In the genomic region with DNA sequence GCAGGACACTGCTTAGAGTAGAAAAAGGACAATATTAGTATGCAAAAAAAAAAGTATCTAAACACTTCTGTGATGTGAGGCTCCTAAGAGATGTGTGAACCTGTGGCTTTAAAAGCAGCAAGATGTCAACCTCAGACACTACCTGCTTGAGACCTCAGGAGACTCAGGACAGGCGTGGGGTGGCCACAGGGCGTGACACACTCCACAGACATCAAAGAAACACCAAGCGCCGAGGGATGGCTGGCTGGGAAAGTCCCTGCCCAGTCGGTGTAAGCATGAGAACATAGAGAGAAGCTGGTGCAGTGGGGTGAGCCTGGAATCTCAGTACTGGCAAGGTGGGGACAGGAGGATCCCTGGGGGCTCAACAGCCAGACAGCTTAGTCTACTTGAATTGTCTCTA, we compare ENCODE assay signal across 23 mouse cellular contexts.
DNase-seq lines count a peak whose midpoint lies in the region; ATAC-seq and TF ChIP-seq lines count a peak whose summit lies in the region.
"Had no signal": no experiment of that assay in that cellular context is flagged by ENCODE, and none has a peak within 500 bp of the region (broad histone marks: within the 10 kb centered on the region; RNA-seq: fewer than 3 reads in every experiment).

No protein-coding gene starts in this region.

- H3K9ac ChIP-seq in forebrain, postnatal 0 days: no peak overlapping the region
- H3K9ac ChIP-seq in limb, embryonic 12.5 days (replicated peaks): no peak overlapping the region
- no peak overlapping the region for H3K9ac ChIP-seq in lung, postnatal 0 days (replicated peaks; ENCODE audit: low read depth)
- H3K9ac ChIP-seq: heart, embryonic 15.5 days; limb, embryonic 13.5 days; liver, embryonic 12.5 days; midbrain, embryonic 15.5 days; neural tube, embryonic 15.5 days had no signal

- H3K27ac ChIP-seq in forebrain, embryonic 10.5 days: peak overlapping the region; percentile 74
- no peak overlapping the region for H3K27ac ChIP-seq in forebrain, postnatal 0 days (ENCODE audit: low read depth, low read length)
- H3K27ac ChIP-seq in limb, embryonic 12.5 days: peak overlapping the region; percentile 73
- no peak overlapping the region for H3K27ac ChIP-seq in lung, postnatal 0 days (ENCODE audit: low read length)
- H3K27ac ChIP-seq: heart, embryonic 15.5 days; limb, embryonic 13.5 days; liver, embryonic 12.5 days; midbrain, embryonic 15.5 days; neural tube, embryonic 15.5 days had no signal

- peaks cover 5% of the 10 kb centered on the region; the same call in 1 of the 2 replicates for H3K9me3 ChIP-seq in forebrain, embryonic 10.5 days
- no peaks in the 10 kb centered on the region; the same call in 1 of the 2 replicates for H3K9me3 ChIP-seq in forebrain, postnatal 0 days (ENCODE audit: low read length)
- H3K9me3 ChIP-seq in limb, embryonic 12.5 days: no peaks in the 10 kb centered on the region; the same call in 1 of the 2 replicates
- H3K9me3 ChIP-seq in lung, postnatal 0 days (ENCODE audit: low read length): no peaks in the 10 kb centered on the region
- H3K9me3 ChIP-seq: heart, embryonic 15.5 days; liver, embryonic 12.5 days; midbrain, embryonic 15.5 days; neural tube, embryonic 15.5 days had no signal

- no peak for DNase-seq in forebrain, embryonic 10.5 days (ENCODE audit: extremely low spot score, low spot score)
- no peak for DNase-seq in forebrain, postnatal 0 days
- peak; percentile 4 to 12 for DNase-seq in spleen, postnatal 36 days (ENCODE audit: low spot score in 2 of 2)
- no peak for DNase-seq in spleen, postnatal 14 days (ENCODE audit: low spot score in 2 of 2)
- no peak for DNase-seq in lung, postnatal 14 days
- DNase-seq in lung, postnatal 0 days (ENCODE audit: low spot score): no peak
- DNase-seq: adrenal gland, postnatal 10 days; cerebellum, adult 8-10 months; gastrocnemius, postnatal 36 days; heart, postnatal 4 days; kidney, adult 18-20 months; kidney, postnatal 10 days; lung, adult 18-20 months; right cerebral cortex, adult 18-20 months; right cerebral cortex, postnatal 4 days; thymus, adult 18-20 months; thymus, postnatal 36 days had no signal

- TF ChIP-seq CTCF in forebrain, postnatal 0 days (IDR thresholded peaks at IDR 0.05; ENCODE audit: low read depth): no peak
- TF ChIP-seq CTCF in lung, postnatal 0 days (IDR thresholded peaks at IDR 0.05): no peak

- ATAC-seq in forebrain, postnatal 0 days: no peak
- no peak for ATAC-seq in limb, embryonic 12.5 days (ENCODE audit: insufficient number of reproducible peaks, insufficient read depth, low FRiP score, low TSS enrichment, low read depth)
- ATAC-seq in lung, postnatal 0 days: no peak
- ATAC-seq: liver, embryonic 12.5 days; midbrain, embryonic 15.5 days had no signal

- no peak overlapping the region for H3K4me2 ChIP-seq in forebrain, postnatal 0 days (ENCODE audit: low read depth)
- no peak overlapping the region for H3K4me2 ChIP-seq in limb, embryonic 12.5 days
- H3K4me2 ChIP-seq in lung, postnatal 0 days (replicated peaks; ENCODE audit: low read depth, low read length): no peak overlapping the region
- H3K4me2 ChIP-seq: heart, embryonic 15.5 days; limb, embryonic 13.5 days; liver, embryonic 12.5 days; midbrain, embryonic 15.5 days; neural tube, embryonic 15.5 days had no signal

- 66% methylated on average over 5 of the region's 5 CpGs for WGBS in forebrain, embryonic 10.5 days
- WGBS in forebrain, postnatal 0 days: 60% methylated on average over 5 of the region's 5 CpGs
- 53% methylated on average over 5 of the region's 5 CpGs for WGBS in limb, embryonic 12.5 days
- 48% methylated on average over 5 of the region's 5 CpGs for WGBS in lung, postnatal 0 days

- no peaks in the 10 kb centered on the region for H3K36me3 ChIP-seq in forebrain, embryonic 10.5 days (replicated peaks)
- no peaks in the 10 kb centered on the region for H3K36me3 ChIP-seq in forebrain, postnatal 0 days (ENCODE audit: insufficient read depth)
- no peaks in the 10 kb centered on the region for H3K36me3 ChIP-seq in limb, embryonic 12.5 days
- no peaks in the 10 kb centered on the region for H3K36me3 ChIP-seq in lung, postnatal 0 days (ENCODE audit: insufficient read depth, low read length)
- H3K36me3 ChIP-seq: heart, embryonic 15.5 days; limb, embryonic 13.5 days; liver, embryonic 12.5 days; midbrain, embryonic 15.5 days; neural tube, embryonic 15.5 days had no signal

- TF ChIP-seq EP300 in lung, postnatal 0 days (IDR thresholded peaks at IDR 0.05): no peak

- no peak overlapping the region for H3K4me3 ChIP-seq in forebrain, embryonic 10.5 days
- no peak overlapping the region for H3K4me3 ChIP-seq in forebrain, postnatal 0 days (ENCODE audit: low read depth, low read length)
- H3K4me3 ChIP-seq in limb, embryonic 12.5 days (replicated peaks): no peak overlapping the region
- H3K4me3 ChIP-seq in lung, postnatal 0 days (ENCODE audit: low read depth, low read length): no peak overlapping the region
- H3K4me3 ChIP-seq: heart, embryonic 15.5 days; limb, embryonic 13.5 days; liver, embryonic 12.5 days; midbrain, embryonic 15.5 days; neural tube, embryonic 15.5 days had no signal

- peaks cover 4% of the 10 kb centered on the region; the same call in 1 of the 2 replicates for H3K27me3 ChIP-seq in forebrain, embryonic 10.5 days (ENCODE audit: poor library complexity, severe bottlenecking)
- no peaks in the 10 kb centered on the region for H3K27me3 ChIP-seq in forebrain, postnatal 0 days (ENCODE audit: insufficient read depth, low read length)
- no peaks in the 10 kb centered on the region for H3K27me3 ChIP-seq in limb, embryonic 12.5 days
- H3K27me3 ChIP-seq in lung, postnatal 0 days (replicated peaks; ENCODE audit: insufficient read depth, low read length): no peaks in the 10 kb centered on the region
- H3K27me3 ChIP-seq: heart, embryonic 15.5 days; limb, embryonic 13.5 days; liver, embryonic 12.5 days; midbrain, embryonic 15.5 days; neural tube, embryonic 15.5 days had no signal

- peaks cover 38% of the 10 kb centered on the region for H3K4me1 ChIP-seq in forebrain, embryonic 10.5 days
- H3K4me1 ChIP-seq in forebrain, postnatal 0 days (ENCODE audit: insufficient read depth): no peaks in the 10 kb centered on the region
- peaks cover 15% of the 10 kb centered on the region for H3K4me1 ChIP-seq in limb, embryonic 12.5 days (replicated peaks)
- no peaks in the 10 kb centered on the region for H3K4me1 ChIP-seq in lung, postnatal 0 days (ENCODE audit: insufficient read depth, low read depth, low read length)
- H3K4me1 ChIP-seq: midbrain, embryonic 15.5 days; neural tube, embryonic 15.5 days had no signal

Comparison
In these comparisons a context has a peak if more than half of its experiments do, and no peak if none do; other contexts are left out.
1. DNase-seq: peak in spleen, postnatal 36 days (2 of 2); none in forebrain, embryonic 10.5 days (single experiment), forebrain, postnatal 0 days (single experiment), spleen, postnatal 14 days (0 of 2), lung, postnatal 14 days (single experiment) and lung, postnatal 0 days (single experiment).
2. H3K27ac ChIP-seq: peak in forebrain, embryonic 10.5 days (single experiment) and limb, embryonic 12.5 days (single experiment); none in forebrain, postnatal 0 days (single experiment) and lung, postnatal 0 days (single experiment).